Mouse (Mus musculus): Measurements from ENCODE around the gene Ssbp3.

Gene Ssbp3

DNA sequence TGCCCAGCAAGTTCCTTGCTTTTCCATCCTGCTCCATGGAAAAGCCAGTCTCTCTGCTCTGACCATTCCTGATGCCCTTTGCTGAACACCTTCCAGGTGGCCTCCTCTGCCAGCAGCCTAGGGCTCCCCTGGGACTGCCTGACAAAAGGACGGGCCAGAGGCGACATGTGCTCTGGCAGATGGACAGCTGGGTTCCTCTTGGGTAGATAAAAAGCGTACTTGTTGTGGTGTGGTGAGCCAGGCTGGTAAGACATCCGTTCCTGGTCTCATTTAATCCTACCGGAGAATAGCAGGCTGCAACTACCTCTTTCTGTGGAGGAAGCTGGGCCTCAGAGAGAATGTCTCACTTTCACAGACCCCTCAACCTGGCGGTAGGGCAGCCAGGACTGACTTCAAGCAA lies 185.5 kb downstream of the Ssbp3 start:
- DNase-seq (ENCODE audit: low read depth, low spot score): no peak

DNA sequence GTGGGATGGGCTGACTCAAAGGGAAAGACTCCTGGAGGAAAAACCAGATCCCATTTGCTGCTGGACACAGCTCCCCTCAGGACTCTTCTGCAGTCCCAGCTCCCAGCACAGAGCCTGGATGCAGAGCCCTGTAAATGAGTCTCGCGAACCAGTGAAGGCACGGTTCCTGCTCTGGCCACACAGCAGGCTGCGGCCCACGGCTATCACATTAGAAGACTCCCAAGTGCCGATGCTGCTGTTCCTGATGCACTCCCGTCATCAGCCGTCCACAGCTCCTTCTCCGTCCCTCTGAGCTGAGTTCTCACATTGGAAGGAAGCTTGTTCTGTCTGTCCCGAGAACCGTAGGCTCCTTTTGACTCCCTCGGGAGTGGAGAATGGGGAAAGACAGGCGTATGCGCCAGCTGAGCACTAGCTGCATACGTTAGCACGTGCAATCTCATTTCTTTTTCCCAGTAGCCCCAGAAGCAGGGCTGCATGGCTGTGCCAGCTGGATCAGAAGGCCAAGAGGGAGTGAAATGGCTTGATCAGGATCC lies 186.4 kb downstream of the Ssbp3 start, which contains the start of gene Cdcp2:
Gene Cdcp2 (plus strand): TSS at position 51 of the 533 bp plus-strand sequence.
- no peak for DNase-seq (ENCODE audit: low read depth, low spot score)

DNA sequence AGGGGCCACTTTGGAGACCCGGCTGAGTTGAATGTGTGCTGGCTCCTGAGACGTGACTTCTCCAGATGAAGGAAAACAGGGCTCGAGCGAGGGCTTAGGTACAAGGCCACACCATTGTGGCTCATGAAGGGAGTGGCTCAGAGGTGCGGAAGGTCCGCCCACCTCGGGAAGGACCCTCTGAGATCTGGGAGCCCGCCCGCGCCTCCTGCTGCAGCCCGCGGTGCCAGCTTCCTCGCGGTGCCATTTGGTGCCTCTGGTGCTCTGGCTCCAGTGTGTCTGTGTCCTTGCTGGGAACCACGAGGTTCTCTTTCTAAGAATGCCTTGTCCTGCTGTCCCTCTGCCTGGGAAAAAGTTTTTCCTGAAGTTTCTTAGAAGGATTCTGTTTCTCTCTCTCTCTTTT lies 187.4 kb downstream of the Ssbp3 start:
- DNase-seq (ENCODE audit: low read depth, low spot score): peak; percentile 26

DNA sequence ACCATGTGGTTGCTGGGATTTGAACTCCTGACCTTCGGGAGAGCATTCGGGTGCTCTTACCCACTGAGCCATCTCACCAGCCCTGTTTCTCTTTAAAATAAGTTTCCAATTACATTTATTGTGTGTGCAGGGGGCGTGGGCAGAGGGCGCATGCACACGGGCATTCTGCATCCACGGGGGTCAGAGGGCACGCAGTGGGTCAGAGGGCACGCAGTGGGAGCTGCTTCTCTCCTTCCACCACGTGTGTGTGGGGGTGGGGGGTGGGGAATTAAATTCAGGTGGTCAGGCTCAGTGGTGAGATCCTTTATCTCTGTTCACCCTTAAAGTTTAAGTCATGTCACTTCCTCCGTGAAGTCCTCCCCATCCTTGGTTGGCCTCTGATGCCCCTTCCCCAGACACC lies 187.9 kb downstream of the Ssbp3 start:
- no peak for DNase-seq (ENCODE audit: low read depth, low spot score)

DNA sequence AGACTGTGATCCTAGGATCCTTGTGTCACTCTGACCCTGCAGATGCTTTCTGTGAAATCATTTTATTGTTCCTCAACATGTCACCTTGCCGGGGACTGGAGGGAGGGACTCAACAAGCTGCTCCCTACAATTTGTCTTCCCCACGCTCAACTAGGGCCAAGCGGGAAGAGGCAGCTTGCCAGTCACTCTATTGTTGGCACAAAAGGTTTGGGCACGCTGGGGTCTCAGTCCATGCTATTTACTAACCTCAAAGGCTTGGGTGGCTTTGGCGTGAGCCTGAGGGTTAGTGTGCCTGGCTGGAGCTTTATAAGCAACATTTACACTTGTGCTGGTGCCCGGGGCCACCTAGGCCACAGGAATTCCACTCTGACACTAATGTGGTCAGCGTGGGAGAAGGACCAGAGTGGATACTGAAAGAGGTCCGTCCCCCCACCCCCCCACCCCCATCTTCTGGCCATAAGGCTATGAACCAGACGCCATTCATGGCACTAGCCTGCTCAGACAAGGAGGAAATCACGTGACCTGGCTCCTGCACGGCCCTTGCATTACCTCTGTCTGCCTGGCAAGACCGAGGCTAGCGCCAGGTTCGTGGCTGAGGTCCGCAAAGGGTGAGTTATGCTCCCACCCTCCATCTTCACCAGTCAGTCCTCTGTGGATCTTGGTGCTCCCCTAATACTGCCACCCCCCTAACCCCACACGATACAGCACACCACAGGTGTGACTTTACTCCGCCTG lies 188.5 kb downstream of the Ssbp3 start:
- DNase-seq (ENCODE audit: low read depth, low spot score): peak; percentile 43

Data from ES-CJ7 (cell line).